Mouse (Mus musculus): ENCODE results near the gene Grm5. TPM values are rescaled to one million over a fixed set of nuclear protein-coding genes. Genes with fewer than 3 reads are reported as not detected.

Gene Grm5
- polyA plus RNA-seq, 1 experiment, result not detected

DNA sequence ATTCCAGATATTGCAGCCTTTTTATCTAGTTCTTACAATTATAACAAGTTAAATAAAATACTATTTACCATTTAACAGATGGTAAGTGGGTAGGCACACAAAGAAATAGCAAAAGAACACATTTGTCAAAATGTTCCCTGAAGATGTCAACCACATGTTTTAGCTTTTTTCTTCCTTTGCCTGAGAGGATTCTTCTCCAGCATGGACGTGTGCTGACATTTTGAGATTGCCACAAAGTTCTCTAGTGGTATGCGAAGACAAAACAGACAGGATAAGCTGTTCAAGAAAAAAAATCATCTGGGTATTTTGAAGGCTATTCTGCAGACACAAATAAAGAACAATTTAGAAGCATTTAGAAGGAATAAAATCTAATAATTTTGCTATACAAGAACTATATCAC, 42.3 kb downstream of the Grm5 start:
- WGBS, result 54% methylated on average over 2 of the region's 2 CpGs
- Histone ChIP-seq H3K27me3 (ENCODE audit: control insufficient read depth, insufficient read depth, low read length) (no peaks in the 10 kb centered on the region), H3K4me3 (ENCODE audit: low read depth, low read length) (no peak overlapping the region), H3K36me3 (ENCODE audit: control insufficient read depth, insufficient read depth, low read length) (no peaks in the 10 kb centered on the region), H3K27ac (ENCODE audit: insufficient read depth, low read depth, low read length) (no peak overlapping the region), H3K4me1 (ENCODE audit: control insufficient read depth, insufficient read depth, insufficient read length, low read length) (no peaks in the 10 kb centered on the region)
- TF ChIP-seq POLR2A (IDR thresholded peaks at IDR 0.05; ENCODE audit: low read depth, low read length) (no peak), CTCF (IDR thresholded peaks at IDR 0.05; ENCODE audit: extremely low read depth, insufficient read length, insufficient replicate concordance, low read depth, low read length) (no peak)

DNA sequence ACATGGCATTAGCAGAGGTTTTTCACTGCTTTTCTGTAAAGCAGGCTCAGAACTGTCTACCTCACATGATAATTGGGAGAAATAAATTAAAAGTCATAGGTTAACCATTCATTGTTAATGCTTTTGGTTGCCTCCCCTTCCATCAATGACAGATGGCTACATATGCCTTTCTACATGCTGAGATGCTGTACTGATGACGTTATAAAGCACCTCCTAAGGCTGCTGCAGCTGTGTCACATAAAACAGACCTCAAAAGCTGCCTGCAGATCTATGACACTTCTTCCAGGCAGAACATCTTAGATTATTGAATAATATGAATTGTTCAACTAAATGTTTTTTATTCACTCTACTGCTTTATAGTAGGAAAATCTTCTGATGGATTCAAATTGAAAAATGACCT, 51.6 kb downstream of the Grm5 start:
- WGBS, result 40% methylated on average over 1 of the region's 1 CpGs

GRCm38 (mm10) chr7:87650610-87651009, 66.6 kb downstream of the Grm5 start:
- Histone ChIP-seq H3K27ac (ENCODE audit: insufficient read depth, low read depth, low read length) (no peak overlapping the region), H3K4me3 (ENCODE audit: low read depth, low read length) (no peak overlapping the region), H3K27me3 (ENCODE audit: control insufficient read depth, insufficient read depth, low read length) (no peaks in the 10 kb centered on the region), H3K36me3 (ENCODE audit: control insufficient read depth, insufficient read depth, low read length) (no peaks in the 10 kb centered on the region), H3K4me1 (ENCODE audit: control insufficient read depth, insufficient read depth, insufficient read length, low read length) (no peaks in the 10 kb centered on the region)
- WGBS, result 87% methylated on average over 3 of the region's 3 CpGs
- no peak for TF ChIP-seq POLR2A (IDR thresholded peaks at IDR 0.05; ENCODE audit: low read depth, low read length)
- TF ChIP-seq CTCF (IDR thresholded peaks at IDR 0.05; ENCODE audit: extremely low read depth, insufficient read length, insufficient replicate concordance, low read depth, low read length), result no peak

More for the DNA sequence above, 51.6 kb downstream of the Grm5 start:
- H3K27ac ChIP-seq (ENCODE audit: insufficient read depth, low read depth, low read length), result no peak overlapping the region
- H3K4me3 ChIP-seq (ENCODE audit: low read depth, low read length), result no peak overlapping the region
- H3K36me3 ChIP-seq (ENCODE audit: control insufficient read depth, insufficient read depth, low read length), result no peaks in the 10 kb centered on the region
- no peaks in the 10 kb centered on the region for H3K27me3 ChIP-seq (ENCODE audit: control insufficient read depth, insufficient read depth, low read length)
- no peaks in the 10 kb centered on the region for H3K4me1 ChIP-seq (ENCODE audit: control insufficient read depth, insufficient read depth, insufficient read length, low read length)
- TF ChIP-seq POLR2A (IDR thresholded peaks at IDR 0.05; ENCODE audit: low read depth, low read length) (no peak), CTCF (IDR thresholded peaks at IDR 0.05; ENCODE audit: extremely low read depth, insufficient read length, insufficient replicate concordance, low read depth, low read length) (no peak)

- Histone ChIP-seq H3K4me3 (ENCODE audit: low read depth, low read length) (no peak overlapping the region), H3K4me1 (ENCODE audit: control insufficient read depth, insufficient read depth, insufficient read length, low read length) (no peaks in the 10 kb centered on the region), H3K36me3 (ENCODE audit: control insufficient read depth, insufficient read depth, low read length) (no peaks in the 10 kb centered on the region), H3K27ac (ENCODE audit: insufficient read depth, low read depth, low read length) (no peak overlapping the region), H3K27me3 (ENCODE audit: control insufficient read depth, insufficient read depth, low read length) (no peaks in the 10 kb centered on the region)
- WGBS, result 40% methylated on average over 3 of the region's 3 CpGs
- TF ChIP-seq CTCF (IDR thresholded peaks at IDR 0.05; ENCODE audit: extremely low read depth, insufficient read length, insufficient replicate concordance, low read depth, low read length) (no peak), POLR2A (IDR thresholded peaks at IDR 0.05; ENCODE audit: low read depth, low read length) (no peak)
Measured at GRCm38 (mm10) chr7:87661794-87662193, 77.8 kb downstream of the Grm5 start.

DNA sequence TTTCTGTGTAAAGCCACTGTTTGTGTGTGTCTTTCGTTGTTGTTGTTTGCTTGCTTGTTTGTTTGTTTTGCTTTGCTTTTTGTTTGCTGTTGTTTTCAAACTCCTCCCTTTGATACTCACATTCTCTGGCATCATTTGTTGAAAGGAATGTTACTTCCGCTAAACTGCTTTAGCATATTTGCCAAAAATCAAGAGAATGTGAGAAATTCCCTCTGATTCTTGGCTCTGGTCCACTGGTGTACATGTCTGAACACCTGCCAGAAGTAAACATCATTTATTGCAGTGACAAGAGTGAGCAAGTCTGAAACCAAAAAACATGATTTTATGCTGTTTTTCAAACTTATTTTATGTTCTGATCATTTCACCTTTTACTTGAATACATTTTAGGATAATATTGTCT, 80.1 kb downstream of the Grm5 start:
- no peaks in the 10 kb centered on the region for H3K27me3 ChIP-seq (ENCODE audit: control insufficient read depth, insufficient read depth, low read length)
- TF ChIP-seq CTCF (IDR thresholded peaks at IDR 0.05; ENCODE audit: extremely low read depth, insufficient read length, insufficient replicate concordance, low read depth, low read length), result no peak
- no peak for TF ChIP-seq POLR2A (IDR thresholded peaks at IDR 0.05; ENCODE audit: low read depth, low read length)
- no peak overlapping the region for H3K4me3 ChIP-seq (ENCODE audit: low read depth, low read length)
- H3K27ac ChIP-seq (ENCODE audit: insufficient read depth, low read depth, low read length), result no peak overlapping the region
- WGBS, result 65% methylated on average over 2 of the region's 2 CpGs
- no peaks in the 10 kb centered on the region for H3K4me1 ChIP-seq (ENCODE audit: control insufficient read depth, insufficient read depth, insufficient read length, low read length)
- no peaks in the 10 kb centered on the region for H3K36me3 ChIP-seq (ENCODE audit: control insufficient read depth, insufficient read depth, low read length)

DNA sequence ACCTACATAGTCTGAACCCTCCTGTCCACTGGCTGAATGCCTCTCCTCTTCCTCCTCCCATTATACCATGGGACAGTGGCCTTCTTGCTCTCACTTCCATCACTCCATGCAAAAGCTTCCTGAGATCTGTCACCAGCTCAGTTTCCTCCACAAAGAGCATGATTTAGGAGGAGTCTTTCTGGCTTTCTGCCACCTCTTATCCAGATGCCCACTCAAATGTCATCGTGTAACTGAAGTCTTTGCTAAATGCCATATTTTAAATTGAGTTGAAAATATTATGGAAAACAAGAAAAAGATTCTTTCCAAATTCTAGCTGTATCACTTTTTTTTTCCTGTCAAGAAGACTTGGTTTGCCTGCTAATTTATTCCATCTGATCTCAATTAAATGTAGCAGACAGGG, 132.4 kb downstream of the Grm5 start:
- no peak overlapping the region for H3K27ac ChIP-seq (ENCODE audit: insufficient read depth, low read depth, low read length)
- no peaks in the 10 kb centered on the region for H3K4me1 ChIP-seq (ENCODE audit: control insufficient read depth, insufficient read depth, insufficient read length, low read length)
- no peak overlapping the region for H3K4me3 ChIP-seq (ENCODE audit: low read depth, low read length)
- 62% methylated on average over 1 of the region's 1 CpGs for WGBS
- no peaks in the 10 kb centered on the region for H3K27me3 ChIP-seq (ENCODE audit: control insufficient read depth, insufficient read depth, low read length)
- TF ChIP-seq CTCF (IDR thresholded peaks at IDR 0.05; ENCODE audit: extremely low read depth, insufficient read length, insufficient replicate concordance, low read depth, low read length), result no peak
- no peak for TF ChIP-seq POLR2A (IDR thresholded peaks at IDR 0.05; ENCODE audit: low read depth, low read length)
- no peaks in the 10 kb centered on the region for H3K36me3 ChIP-seq (ENCODE audit: control insufficient read depth, insufficient read depth, low read length)

DNA sequence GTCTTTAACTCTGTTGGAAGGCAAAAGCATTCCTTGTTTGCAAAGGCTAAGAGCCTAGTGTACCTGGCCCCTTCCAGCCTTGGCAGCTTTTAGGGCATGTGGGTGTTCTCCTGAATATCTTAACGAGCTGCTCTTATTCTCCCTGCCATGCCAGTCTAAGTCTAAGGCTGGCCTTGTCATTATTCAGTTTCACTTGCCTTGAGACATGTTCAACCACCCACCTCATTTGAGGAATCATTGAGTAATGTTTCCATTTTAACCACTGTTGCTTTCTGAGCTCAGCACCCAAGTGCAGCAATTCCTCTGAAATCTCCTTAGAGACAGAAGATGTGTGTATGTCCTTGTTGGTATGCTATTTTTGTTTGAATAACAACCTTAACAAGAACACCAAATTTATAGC, 134.7 kb downstream of the Grm5 start:
- no peaks in the 10 kb centered on the region for H3K4me1 ChIP-seq (ENCODE audit: control insufficient read depth, insufficient read depth, insufficient read length, low read length)
- TF ChIP-seq POLR2A (IDR thresholded peaks at IDR 0.05; ENCODE audit: low read depth, low read length) (no peak), CTCF (IDR thresholded peaks at IDR 0.05; ENCODE audit: extremely low read depth, insufficient read length, insufficient replicate concordance, low read depth, low read length) (no peak)
- no peak overlapping the region for H3K4me3 ChIP-seq (ENCODE audit: low read depth, low read length)
- H3K27me3 ChIP-seq (ENCODE audit: control insufficient read depth, insufficient read depth, low read length), result no peaks in the 10 kb centered on the region
- 59% methylated on average over 1 of the region's 1 CpGs for whole genome bisulfite sequencing
- no peaks in the 10 kb centered on the region for H3K36me3 ChIP-seq (ENCODE audit: control insufficient read depth, insufficient read depth, low read length)
- no peak overlapping the region for H3K27ac ChIP-seq (ENCODE audit: insufficient read depth, low read depth, low read length)

DNA sequence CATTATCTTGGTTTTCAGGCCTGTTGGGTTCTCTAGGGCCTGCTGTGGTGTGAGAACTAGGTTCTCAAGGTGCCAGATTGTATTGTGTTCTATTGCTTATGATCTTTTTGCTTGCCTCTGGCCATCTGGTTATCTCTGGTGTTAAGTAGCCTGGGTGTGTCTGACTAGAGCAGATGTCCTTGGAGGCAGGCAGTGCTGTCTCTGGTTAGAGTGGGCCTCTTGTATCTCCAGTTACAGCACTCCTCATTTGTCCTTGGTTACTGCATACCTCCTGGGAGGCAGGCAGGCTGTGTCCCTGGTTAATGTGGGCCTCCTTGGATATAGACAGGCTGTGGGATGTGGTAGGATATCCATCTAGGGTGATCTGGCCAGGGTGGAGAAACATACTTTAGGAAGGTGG, 150.5 kb downstream of the Grm5 start:
- H3K4me3 ChIP-seq (ENCODE audit: low read depth, low read length), result no peak overlapping the region
- no peaks in the 10 kb centered on the region for H3K36me3 ChIP-seq (ENCODE audit: control insufficient read depth, insufficient read depth, low read length)
- no peaks in the 10 kb centered on the region for H3K27me3 ChIP-seq (ENCODE audit: control insufficient read depth, insufficient read depth, low read length)
- no peaks in the 10 kb centered on the region for H3K4me1 ChIP-seq (ENCODE audit: control insufficient read depth, insufficient read depth, insufficient read length, low read length)
- H3K27ac ChIP-seq (ENCODE audit: insufficient read depth, low read depth, low read length), result no peak overlapping the region
- TF ChIP-seq POLR2A (IDR thresholded peaks at IDR 0.05; ENCODE audit: low read depth, low read length), result no peak
- TF ChIP-seq CTCF (IDR thresholded peaks at IDR 0.05; ENCODE audit: extremely low read depth, insufficient read length, insufficient replicate concordance, low read depth, low read length), result no peak
